In the genomic region with DNA sequence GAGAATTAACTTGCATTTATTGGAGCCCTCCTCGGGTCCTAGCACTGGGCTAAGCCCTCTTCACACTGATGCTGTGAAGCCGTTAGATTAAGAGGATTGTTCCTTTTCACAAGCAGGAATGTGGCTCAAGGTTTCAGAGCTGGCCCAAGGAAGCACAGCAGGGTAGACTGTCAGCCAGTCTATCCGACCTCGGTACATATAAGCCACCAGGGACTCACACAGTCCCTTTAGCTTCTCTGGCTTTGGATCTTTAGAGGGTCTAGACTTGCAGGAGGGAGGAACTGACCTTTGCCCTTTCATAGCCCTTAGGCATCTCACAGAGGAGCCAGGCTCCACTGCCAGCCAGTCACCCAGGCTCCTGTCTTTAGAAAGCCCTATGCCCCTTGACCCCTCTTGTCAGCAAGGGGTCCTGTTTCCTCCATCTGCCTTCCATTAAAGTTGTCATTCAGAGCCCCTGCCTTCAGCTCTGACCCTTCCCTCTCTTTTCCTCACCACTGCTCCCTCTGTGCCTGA, we compare ENCODE assay signal across 8 mouse cellular contexts. TPM values are rescaled to one million over a fixed set of nuclear protein-coding genes. Genes with fewer than 3 reads are reported as not detected.
DNase-seq lines count a peak whose midpoint lies in the region; ATAC-seq and TF ChIP-seq lines count a peak whose summit lies in the region.

TSS of gene Asb6 (minus strand) at position 51 of the 513 bp plus-strand sequence.

- H3K36me3 ChIP-seq in kidney, postnatal 0 days (ENCODE audit: insufficient read depth, low read length) = peaks cover 8% of the 10 kb centered on the region; the same call in 1 of the 2 replicates
- peaks cover 13% of the 10 kb centered on the region for H3K36me3 ChIP-seq in forebrain, embryonic 14.5 days (ENCODE audit: control insufficient read depth, insufficient read depth, low read length)

- H3K4me1 ChIP-seq in kidney, postnatal 0 days (replicated peaks; ENCODE audit: insufficient read depth, low read length) = peaks cover 9% of the 10 kb centered on the region
- H3K4me1 ChIP-seq in forebrain, embryonic 14.5 days (ENCODE audit: control insufficient read depth, insufficient read depth, low read length) = peaks cover 7% of the 10 kb centered on the region
- peaks cover 19% of the 10 kb centered on the region for H3K4me1 ChIP-seq in olfactory bulb, adult 2 months (ENCODE audit: control insufficient read depth, insufficient read depth, low read length)

- no peak for TF ChIP-seq CTCF in kidney, postnatal 0 days (IDR thresholded peaks at IDR 0.05; ENCODE audit: low read depth)
- TF ChIP-seq CTCF in olfactory bulb, adult 2 months (IDR thresholded peaks at IDR 0.05; ENCODE audit: insufficient read depth, low read depth, low read length) = no peak

- H3K9me3 ChIP-seq in kidney, postnatal 0 days (replicated peaks; ENCODE audit: low read length) = no peaks in the 10 kb centered on the region
- H3K9me3 ChIP-seq in forebrain, embryonic 14.5 days (replicated peaks; ENCODE audit: control insufficient read depth, low read length) = no peaks in the 10 kb centered on the region

- no peak for DNase-seq in kidney, postnatal 0 days (ENCODE audit: low spot score)
- DNase-seq in kidney, postnatal 14 days = no peak
- DNase-seq in adrenal gland, postnatal 14 days = no peak
- DNase-seq in forebrain, embryonic 14.5 days (ENCODE audit: low spot score) = no peak
- no peak for DNase-seq in left cerebral cortex, postnatal 4 days
- no peak for DNase-seq in urinary bladder, postnatal 36 days (ENCODE audit: low spot score in 2 of 2)
- no peak for DNase-seq in cerebellum, adult 8-10 months

- WGBS in kidney, postnatal 0 days = 24% methylated on average over 4 of the region's 4 CpGs
- WGBS in forebrain, embryonic 14.5 days = 7% methylated on average over 4 of the region's 4 CpGs
- WGBS in olfactory bulb, adult 2 months = 39% methylated on average over 4 of the region's 4 CpGs

- TF ChIP-seq POLR2A in olfactory bulb, adult 2 months (IDR thresholded peaks at IDR 0.05; ENCODE audit: insufficient read depth, low read depth, low read length) = no peak

- intact Hi-C loops in left cerebral cortex, postnatal 4 days (cut with DNase I) = no loop called here

- ATAC-seq in kidney, postnatal 0 days (replicated peaks; ENCODE audit: low FRiP score, low read depth) = no peak
- no peak for ATAC-seq in forebrain, embryonic 14.5 days

- H3K27me3 ChIP-seq in kidney, postnatal 0 days (ENCODE audit: insufficient read depth, low read length) = no peaks in the 10 kb centered on the region
- no peaks in the 10 kb centered on the region for H3K27me3 ChIP-seq in forebrain, embryonic 14.5 days (replicated peaks; ENCODE audit: control insufficient read depth, insufficient read depth, low read length)

- no peak within 1 kb of the TSS for H3K9ac ChIP-seq in kidney, postnatal 0 days (ENCODE audit: low read depth, low read length)
- H3K9ac ChIP-seq in forebrain, embryonic 14.5 days (ENCODE audit: low read length) = no peak within 1 kb of the TSS

- no peak within 1 kb of the TSS for H3K4me2 ChIP-seq in kidney, postnatal 0 days (ENCODE audit: low read length)
- no peak within 1 kb of the TSS for H3K4me2 ChIP-seq in forebrain, embryonic 14.5 days (ENCODE audit: low read length)

- no peak within 1 kb of the TSS for H3K4me3 ChIP-seq in kidney, postnatal 0 days (replicated peaks; ENCODE audit: low read depth, low read length)
- no peak within 1 kb of the TSS for H3K4me3 ChIP-seq in forebrain, embryonic 14.5 days (ENCODE audit: low read depth, low read length)
- no peak within 1 kb of the TSS for H3K4me3 ChIP-seq in olfactory bulb, adult 2 months (ENCODE audit: insufficient read depth, low read depth, low read length)

- H3K27ac ChIP-seq in kidney, postnatal 0 days = no peak within 1 kb of the TSS
- no peak within 1 kb of the TSS for H3K27ac ChIP-seq in forebrain, embryonic 14.5 days (ENCODE audit: low read depth, low read length)
- H3K27ac ChIP-seq in olfactory bulb, adult 2 months (ENCODE audit: insufficient read depth, low read depth, low read length) = no peak within 1 kb of the TSS

RNA-seq across cellular contexts. Expression of gene Asb6, which starts in this region (rescaled TPM):
- 26.1 and 26.9 TPM in 2 replicates for polyA plus RNA-seq in kidney, postnatal 0 days (2015; fragmentation: Nextera tagmentation; extraction: Ambion mirVana)
- 22.3 and 25.8 TPM in 2 replicates for total RNA-seq in adrenal gland, postnatal 14 days (2021)
- polyA plus RNA-seq in forebrain, embryonic 14.5 days (2014; fragmentation: Nextera tagmentation; extraction: Ambion mirVana) = 35.9 and 39.9 TPM in 2 replicates
- 10 to 100 TPM; 29.2 to 33.2 TPM for total RNA-seq in left cerebral cortex, postnatal 4 days (2021)
- not detected in 2 replicates for polyA plus RNA-seq in olfactory bulb, adult 2 months (2012; ENCODE audit: insufficient read depth, insufficient read length, low replicate concordance, missing spikeins)
